Mouse (Mus musculus): ENCODE measurements around the gene Dennd5b.
A peak's percentile ranks its signal among the peaks of the same experiment; 100 is the strongest.
"Not testable (repeated sequence)": the region's sequence is repeated elsewhere in the genome, so short reads cannot be mapped to it uniquely, and the experiment has no call there.

Gene Dennd5b

GRCm38 (mm10) chr6:149101076-149101942, at the start of gene Dennd5b:
Dennd5b (minus strand) TSS chr6:149101680.
- peak; percentile 72 to 77 for DNase-seq (ENCODE audit: low spot score in 2 of 2)

GRCm38 (mm10) chr6:149148436-149149229, 47.2 kb upstream of the Dennd5b start:
- DNase-seq (ENCODE audit: low spot score in 2 of 2) = no peak

GRCm38 (mm10) chr6:149145143-149145542, 43.7 kb upstream of the Dennd5b start:
- DNase-seq (ENCODE audit: low spot score in 2 of 2) = no peak

- peak; percentile 53 to 61 for DNase-seq (ENCODE audit: low spot score in 2 of 2)
Measured at GRCm38 (mm10) chr6:149141393-149142173, 40.1 kb upstream of the Dennd5b start.

- DNase-seq (ENCODE audit: low spot score in 2 of 2) = no peak
Measured at GRCm38 (mm10) chr6:149139471-149139870, 38.0 kb upstream of the Dennd5b start, which contains the start of gene Etfbkmt. Etfbkmt (plus strand) TSS chr6:149139849.

GRCm38 (mm10) chr6:149139011-149139410, 37.5 kb upstream of the Dennd5b start:
- no peak for DNase-seq (ENCODE audit: low spot score in 2 of 2)

- DNase-seq (ENCODE audit: low spot score in 2 of 2) = no peak
Measured at GRCm38 (mm10) chr6:149137936-149138335, 36.5 kb upstream of the Dennd5b start.

- no peak for DNase-seq (ENCODE audit: low spot score in 2 of 2)
Measured at GRCm38 (mm10) chr6:149135631-149136030, 34.2 kb upstream of the Dennd5b start.

GRCm38 (mm10) chr6:149134391-149135150, 33.1 kb upstream of the Dennd5b start:
- DNase-seq (ENCODE audit: low spot score in 2 of 2) = no peak

GRCm38 (mm10) chr6:149132311-149133077, 31.0 kb upstream of the Dennd5b start:
- no peak for DNase-seq (ENCODE audit: low spot score in 2 of 2)

- DNase-seq (ENCODE audit: low spot score in 2 of 2) = no peak
Measured at GRCm38 (mm10) chr6:149131111-149131510, 29.6 kb upstream of the Dennd5b start.

GRCm38 (mm10) chr6:149129870-149130269, 28.4 kb upstream of the Dennd5b start, which contains the start of gene Gm10203:
Gm10203 (plus strand) TSS chr6:149130170.
- DNase-seq (ENCODE audit: low spot score in 2 of 2) = not testable (repeated sequence)

GRCm38 (mm10) chr6:149126675-149127074, 25.2 kb upstream of the Dennd5b start:
- DNase-seq (ENCODE audit: low spot score in 2 of 2) = peak in 1 of 2 experiments; percentile 13

GRCm38 (mm10) chr6:149123042-149123441, 21.6 kb upstream of the Dennd5b start:
- no peak for DNase-seq (ENCODE audit: low spot score in 2 of 2)

GRCm38 (mm10) chr6:149119853-149120252, 18.4 kb upstream of the Dennd5b start:
- DNase-seq (ENCODE audit: low spot score in 2 of 2) = peak in 1 of 2 experiments; percentile 6

GRCm38 (mm10) chr6:149118935-149119334, 17.5 kb upstream of the Dennd5b start:
- no peak for DNase-seq (ENCODE audit: low spot score in 2 of 2)

GRCm38 (mm10) chr6:149116992-149117391, 15.5 kb upstream of the Dennd5b start:
- no peak for DNase-seq (ENCODE audit: low spot score in 2 of 2)

- no peak for DNase-seq (ENCODE audit: low spot score in 2 of 2)
Measured at GRCm38 (mm10) chr6:149108909-149109308, 7.4 kb upstream of the Dennd5b start.

GRCm38 (mm10) chr6:149107615-149108014, 6.1 kb upstream of the Dennd5b start:
- no peak for DNase-seq (ENCODE audit: low spot score in 2 of 2)

- no peak for DNase-seq (ENCODE audit: low spot score in 2 of 2)
Measured at GRCm38 (mm10) chr6:149103451-149103850, 2.0 kb upstream of the Dennd5b start.

Measured in frontal cortex, postnatal 14 days (tissue).